Mouse (Mus musculus) heart, postnatal 10 days (tissue): ENCODE results near the gene Hist1h3i. TPM values are rescaled to one million over a fixed set of nuclear protein-coding genes. Genes with fewer than 3 reads are reported as not detected.
A peak's percentile ranks its signal among the peaks of the same experiment; 100 is the strongest.
"Not testable (repeated sequence)": the region's sequence is repeated elsewhere in the genome, so short reads cannot be mapped to it uniquely, and the experiment has no call there.

Experiments used
- DNase-seq, 2 experiments: peaks; one replicate each; pipeline ENCODE4 v3.0.0; 2021
- intact Hi-C: fragments of 180-260 bp; cut with DNase I; formaldehyde crosslinking; loops from one replicate; pipeline ENCODE4 v1.15.1; 2025
- total RNA-seq, 2 experiments: library from RNA; stranded (reverse); gene quantifications; 2 replicates each; pipeline ENCODE4 v1.2.3; 2021

Hist1h3i gene
- total RNA-seq: 100 to 1,000 TPM; 213 to 223 TPM

GRCm38 (mm10) chr13:21783255-21783617 lies at the start of gene Hist1h3i:
Gene Hist1h3i (minus strand): TSS chr13:21783370.
- intact Hi-C loops: no loop called here
- DNase-seq: peak; percentile 80 to 81

- intact Hi-C loops: not testable (repeated sequence)
- peak; percentile 25 to 30 for DNase-seq
Measured at GRCm38 (mm10) chr13:21831418-21832394, 48.5 kb upstream of the Hist1h3i start, which contains the start of gene Hist1h4n. Gene Hist1h4n (minus strand): TSS chr13:21832196.

GRCm38 (mm10) chr13:21830344-21830743 lies 47.2 kb upstream of the Hist1h3i start:
- no peak for DNase-seq
- intact Hi-C loops: no loop called here

- intact Hi-C loops: loop anchor here (10.0 kb wide), 2 partner anchors 206 to 1916 kb away; partner anchors contain the start of genes Hist1h2ah, Hist1h2bb, Hist1h2bk and Hist1h3c
- no peak for DNase-seq
Measured at GRCm38 (mm10) chr13:21828511-21828910, 45.3 kb upstream of the Hist1h3i start.

GRCm38 (mm10) chr13:21820082-21820890 lies 37.1 kb upstream of the Hist1h3i start:
- DNase-seq: not testable (repeated sequence)
- intact Hi-C loops: loop anchor here (10.0 kb wide), 2 partner anchors 215 to 1925 kb away; partner anchors contain the start of genes Hist1h2ah, Hist1h2bb, Hist1h2bk and Hist1h3c

GRCm38 (mm10) chr13:21812092-21812491 lies 28.9 kb upstream of the Hist1h3i start:
- intact Hi-C loops, DNase-seq: not testable (repeated sequence)

GRCm38 (mm10) chr13:21811539-21811938 lies 28.4 kb upstream of the Hist1h3i start, which contains the start of gene Hist1h4m:
Gene Hist1h4m (plus strand): TSS chr13:21811746.
- intact Hi-C loops: not testable (repeated sequence)

GRCm38 (mm10) chr13:21811074-21811473 lies 27.9 kb upstream of the Hist1h3i start:
- intact Hi-C loops, DNase-seq: not testable (repeated sequence)

More at GRCm38 (mm10) chr13:21811539-21811938, 28.4 kb upstream of the Hist1h3i start, which contains the start of gene Hist1h4m:
- peak; percentile 39 to 52 for DNase-seq

- DNase-seq, intact Hi-C loops: not testable (repeated sequence)
Measured at GRCm38 (mm10) chr13:21810073-21810472, 26.9 kb upstream of the Hist1h3i start, which contains the start of the genes Hist1h2bq and Hist1h2ao. Gene Hist1h2bq (minus strand): TSS chr13:21810197. Gene Hist1h2ao (plus strand): TSS chr13:21810465.

GRCm38 (mm10) chr13:21803058-21803457 lies 19.9 kb upstream of the Hist1h3i start:
- intact Hi-C loops, DNase-seq: not testable (repeated sequence)

- DNase-seq, intact Hi-C loops: not testable (repeated sequence)
Measured at GRCm38 (mm10) chr13:21797163-21797562, 14.0 kb upstream of the Hist1h3i start.

- intact Hi-C loops: no loop called here
- DNase-seq: no peak
Measured at GRCm38 (mm10) chr13:21795584-21795983, 12.4 kb upstream of the Hist1h3i start.

GRCm38 (mm10) chr13:21790601-21791283 lies 7.6 kb upstream of the Hist1h3i start:
- intact Hi-C loops: no loop called here
- DNase-seq: no peak

- DNase-seq: no peak
- intact Hi-C loops: no loop called here
Measured at GRCm38 (mm10) chr13:21789925-21790324, 6.8 kb upstream of the Hist1h3i start.

GRCm38 (mm10) chr13:21787760-21788593 lies 4.8 kb upstream of the Hist1h3i start:
- peak in 1 of 2 experiments; percentile 12 for DNase-seq
- intact Hi-C loops: no loop called here

- DNase-seq: peak; percentile 96
- intact Hi-C loops: not testable (repeated sequence)
Measured at GRCm38 (mm10) chr13:21786899-21787629, 3.9 kb upstream of the Hist1h3i start, which contains the start of the genes Hist1h2an and Hist1h2bp. Gene Hist1h2an (minus strand): TSS chr13:21787218. Gene Hist1h2bp (plus strand): TSS chr13:21787461.

- no peak for DNase-seq
- intact Hi-C loops: no loop called here
Measured at GRCm38 (mm10) chr13:21786189-21786898, 3.2 kb upstream of the Hist1h3i start.
